Mouse (Mus musculus): ENCODE results near the gene Cyp2j8. TPM values are rescaled to one million over a fixed set of nuclear protein-coding genes. Genes with fewer than 3 reads are reported as not detected.
"Not testable (repeated sequence)": the region's sequence is repeated elsewhere in the genome, so short reads cannot be mapped to it uniquely, and the experiment has no call there.

Gene Cyp2j8
- total RNA-seq (2021): not detected
- long read RNA-seq, experiment 1: 0 reads
- long read RNA-seq, experiment 2: 0 reads

DNA sequence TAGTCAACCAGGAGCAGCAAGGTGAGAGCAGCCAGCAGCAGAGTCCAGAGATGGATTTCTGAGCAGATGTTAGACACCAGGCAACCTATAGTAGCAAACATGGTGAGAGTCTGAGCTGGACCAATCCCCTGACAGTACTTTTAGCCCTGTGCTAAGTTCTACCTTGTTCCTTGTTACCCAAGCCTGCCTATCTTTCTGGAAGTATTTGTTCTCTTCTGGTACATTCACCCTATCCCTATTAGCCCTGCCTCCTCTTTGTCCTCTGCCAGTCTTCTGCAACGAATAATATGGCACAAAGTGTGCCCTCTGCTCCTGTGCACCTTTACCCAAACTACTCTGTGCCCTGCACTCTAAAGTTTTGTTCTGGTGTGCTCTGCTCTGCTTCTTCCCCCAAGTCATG lies at the start of gene Cyp2j8:
TSS of gene Cyp2j8 (minus strand) at position 101 of the 400 bp plus-strand sequence.
- DNase-seq (ENCODE audit: low spot score in 2 of 2): no peak

DNA sequence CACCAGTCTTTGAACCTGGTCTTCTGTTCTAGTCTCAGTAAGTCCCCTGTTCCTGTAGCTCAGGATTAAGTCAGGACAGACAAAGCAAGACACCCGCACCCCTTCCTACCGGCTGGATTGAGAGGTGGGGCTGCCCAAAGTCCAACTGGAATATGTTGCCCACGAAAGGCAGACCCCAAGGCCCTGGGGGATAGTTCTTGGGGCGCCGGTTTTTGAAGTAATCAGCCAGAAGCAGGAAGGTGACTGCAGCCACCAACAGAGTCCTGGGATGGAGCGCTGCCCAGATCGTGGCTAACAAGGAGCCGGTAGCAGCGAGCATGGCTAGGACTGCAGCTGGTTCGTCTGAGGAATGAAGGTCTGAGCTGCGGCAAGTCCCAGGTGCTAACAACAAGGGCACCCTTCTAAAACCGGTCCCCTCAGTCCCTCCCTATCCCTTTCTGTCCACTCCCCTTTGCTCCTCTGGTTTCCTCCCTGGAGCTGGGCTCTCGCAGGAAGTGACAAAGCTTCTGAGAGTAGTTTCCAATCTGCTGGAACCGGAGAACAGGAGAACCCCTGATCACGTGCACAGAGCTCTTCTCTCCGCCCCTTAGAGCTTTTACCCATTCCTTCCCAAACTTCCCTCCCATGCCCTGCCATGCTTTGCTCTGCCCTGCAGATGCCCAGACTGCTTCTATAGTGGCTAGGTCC lies 46.1 kb upstream of the Cyp2j8 start, which contains the start of gene Cyp2j6:
TSS of gene Cyp2j6 (minus strand) at position 529 of the 687 bp plus-strand sequence.
- peak in 1 of 2 experiments; percentile 15 for DNase-seq (ENCODE audit: low spot score in 2 of 2)

DNA sequence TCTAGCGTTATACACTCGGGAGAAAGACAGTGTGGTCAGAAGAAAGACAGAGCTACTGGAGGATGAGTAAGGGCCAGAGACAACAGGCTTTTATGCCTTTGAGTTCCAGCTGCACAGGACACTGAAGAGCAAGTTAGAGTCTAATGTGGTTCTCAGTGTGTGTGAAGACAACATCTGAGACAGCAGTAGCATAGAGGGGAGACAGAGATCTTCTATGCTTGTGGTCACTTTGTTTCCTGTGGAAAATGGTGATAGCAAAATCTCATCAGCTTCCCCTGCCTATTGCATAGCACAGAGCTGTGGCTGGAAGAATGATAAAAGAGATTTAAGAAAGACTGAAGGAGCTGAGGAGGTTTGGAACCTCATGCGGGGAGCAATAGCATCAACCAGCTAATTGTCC lies 44.4 kb upstream of the Cyp2j8 start:
- DNase-seq (ENCODE audit: low spot score in 2 of 2): no peak

DNA sequence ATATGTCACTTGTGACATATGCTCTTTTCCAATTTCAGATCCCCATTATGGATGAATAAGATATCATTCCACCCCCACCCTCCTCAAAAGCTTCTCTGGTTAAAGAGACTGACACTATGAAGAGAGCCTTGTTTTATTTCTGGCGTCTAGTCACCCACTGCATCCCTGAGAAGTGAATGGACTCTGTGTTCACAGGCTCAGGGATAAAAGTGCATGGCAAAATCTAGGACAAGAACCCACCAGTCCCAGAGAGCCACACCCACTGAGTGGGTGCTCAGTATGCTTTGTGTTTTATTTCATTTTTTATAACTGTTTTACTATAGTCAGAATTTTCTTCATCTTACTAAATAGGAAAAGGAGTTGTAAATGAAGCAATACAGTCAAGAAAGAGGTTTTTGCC lies 38.8 kb upstream of the Cyp2j8 start:
- DNase-seq (ENCODE audit: low spot score in 2 of 2): no peak

DNA sequence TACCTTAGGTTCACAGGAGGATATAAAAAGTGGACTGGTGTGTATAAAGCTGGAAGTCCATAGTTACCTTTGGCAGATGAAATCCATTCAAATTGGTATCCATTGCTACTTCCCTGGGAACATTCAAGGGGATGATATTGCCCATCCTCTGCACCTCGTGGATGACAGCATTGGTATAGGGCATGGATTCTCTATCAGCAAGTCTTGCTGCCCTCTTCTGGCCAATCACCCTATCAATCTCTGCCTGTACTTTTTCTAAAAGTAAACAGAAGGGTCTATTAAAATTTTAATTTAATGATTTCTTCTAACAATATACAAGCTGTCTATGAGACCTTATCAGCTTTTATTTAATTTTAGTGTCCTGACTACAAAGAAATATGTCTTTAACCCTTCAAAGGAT lies 18.6 kb upstream of the Cyp2j8 start:
- DNase-seq (ENCODE audit: low spot score in 2 of 2): no peak

DNA sequence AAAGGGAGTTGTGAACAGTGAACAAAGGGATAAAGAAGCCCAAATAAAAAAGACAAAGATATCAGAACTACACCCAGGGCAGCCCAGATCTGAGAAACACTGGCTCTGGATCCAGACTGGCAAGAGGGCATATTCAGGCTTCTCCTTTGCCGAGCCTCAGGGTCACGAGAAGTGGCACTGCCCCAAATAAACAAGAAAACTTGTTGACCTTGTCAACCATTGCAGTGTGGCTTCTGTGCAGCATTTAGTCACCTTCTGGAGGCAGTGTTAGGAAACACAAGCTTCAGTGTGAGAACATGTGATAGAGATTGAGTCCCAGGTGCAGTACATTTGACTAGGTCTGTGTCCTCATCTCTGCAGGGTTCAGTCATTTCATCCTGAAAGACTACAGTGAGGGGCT lies 15.1 kb upstream of the Cyp2j8 start:
- no peak for DNase-seq (ENCODE audit: low spot score in 2 of 2)

DNA sequence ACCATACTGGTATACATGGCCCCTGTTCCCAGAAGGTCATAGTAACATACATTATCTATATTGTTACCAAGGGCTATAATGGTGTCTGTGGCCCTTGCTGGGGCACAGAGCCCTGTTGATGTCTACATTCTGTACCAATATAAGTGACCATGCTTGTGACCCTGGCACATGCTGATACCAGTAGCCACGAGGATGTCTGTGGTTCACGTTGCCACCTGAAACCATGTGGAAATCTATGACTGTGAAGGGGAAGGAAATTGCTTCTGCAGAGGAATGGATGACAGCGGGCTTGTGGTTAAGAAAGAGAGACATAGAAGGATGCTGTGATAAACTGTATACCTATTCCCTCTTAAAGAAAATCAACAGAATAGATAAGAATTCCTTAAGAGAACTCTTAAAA lies 2.9 kb upstream of the Cyp2j8 start:
- no peak for DNase-seq (ENCODE audit: low spot score in 2 of 2)

DNA sequence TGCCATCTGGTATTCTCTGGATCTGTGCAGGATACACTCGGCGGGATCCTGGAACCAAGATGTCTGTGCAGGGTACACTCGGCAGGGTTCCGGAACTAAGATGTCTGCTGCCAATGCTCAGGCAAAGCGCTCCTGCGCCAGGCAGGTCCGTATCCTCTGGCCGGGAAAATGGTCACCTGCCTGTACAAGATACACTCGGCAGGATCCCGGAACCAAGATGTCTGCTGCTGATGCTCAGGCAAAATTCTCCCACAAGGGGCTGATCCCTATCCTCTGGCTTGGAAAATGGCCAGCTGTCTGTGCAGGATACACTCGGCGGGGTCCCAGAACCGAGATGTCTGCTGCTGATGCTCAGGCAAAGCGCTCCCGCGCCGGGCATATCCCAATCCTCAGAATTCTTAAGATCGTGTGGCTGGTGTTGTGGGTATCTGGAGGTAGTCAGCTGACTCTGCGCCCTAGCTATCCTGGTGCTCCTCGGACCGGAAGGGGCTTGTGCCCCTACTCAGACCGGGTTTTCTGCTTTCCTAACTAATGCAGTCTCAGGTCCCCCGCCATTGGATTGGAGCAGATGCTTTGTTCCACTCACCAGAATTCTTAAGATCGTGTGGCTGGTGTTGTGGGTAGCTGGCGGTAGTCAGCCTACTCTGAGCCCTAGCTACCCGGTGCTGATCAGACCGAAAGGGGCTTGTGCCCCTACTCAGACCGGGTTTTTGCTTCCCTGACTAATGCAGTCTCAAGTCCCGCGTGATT lies 43.7 kb downstream of the Cyp2j8 start:
- not testable (repeated sequence) for DNase-seq (ENCODE audit: low spot score in 2 of 2)

Other genes with a start within 250 kb of the Cyp2j8 start
- gene Cyp2j11, start 158.7 kb downstream of the Cyp2j8 start, total RNA-seq (2021): 1 to 10 TPM in 1 of 2 experiments, not detected in 1; 1.6 TPM
- gene Cyp2j6, start 46.3 kb upstream of the Cyp2j8 start, total RNA-seq (2021): 1 to 10 TPM; 6.5 to 7.6 TPM
- gene Cyp2j9, start 84.2 kb upstream of the Cyp2j8 start, total RNA-seq (2021): 1 to 10 TPM; 2.6 to 3.1 TPM
- gene Cyp2j5, start 156.8 kb upstream of the Cyp2j8 start, total RNA-seq (2021): 1 to 10 TPM; 4.0 to 9.7 TPM